Mouse (Mus musculus) heart, embryonic 15.5 days (tissue): ENCODE measurements around the gene Iqsec1. TPM values are rescaled to one million over a fixed set of nuclear protein-coding genes. Genes with fewer than 3 reads are reported as not detected.

Source experiments
- ATAC-seq: fragments of 200-750 bp; cut with Nextera tagmentation; replicated peaks from 2 replicates; pipeline ENCODE4 v1.8.0; 2017; ENCODE audit warnings: low read depth, moderate TSS enrichment; ENCODE audit not compliant: insufficient number of reproducible peaks, insufficient read depth, low FRiP score
- H3K27ac ChIP-seq: fragments of 300-500 bp; sonication (generic); 2 replicates; pipeline ENCODE4 v1.5.1; 2015; ENCODE audit warnings: mild to moderate bottlenecking, inconsistent platforms
- H3K27me3 ChIP-seq: fragments of 300-500 bp; sonication (generic); 2 replicates; pipeline ENCODE4 v1.6.1; 2015; ENCODE audit warnings: inconsistent platforms
- H3K36me3 ChIP-seq: fragments of 300-500 bp; sonication (generic); 2 replicates; pipeline ENCODE4 v1.6.1; 2015; ENCODE audit warnings: mild to moderate bottlenecking, inconsistent platforms
- H3K4me1 ChIP-seq: fragments of 300-500 bp; sonication (generic); replicated peaks from 2 replicates; pipeline ENCODE4 v1.6.1; 2015; ENCODE audit warnings: inconsistent platforms
- H3K4me2 ChIP-seq: fragments of 300-500 bp; sonication (generic); 2 replicates; pipeline ENCODE4 v1.6.1; 2015; ENCODE audit warnings: inconsistent platforms, mild to moderate bottlenecking, moderate library complexity
- H3K4me3 ChIP-seq: fragments of 300-500 bp; sonication (generic); 2 replicates; pipeline ENCODE4 v1.5.1; 2015; ENCODE audit warnings: mild to moderate bottlenecking, inconsistent platforms
- H3K9ac ChIP-seq: fragments of 300-500 bp; sonication (generic); 2 replicates; pipeline ENCODE4 v1.6.1; 2015; ENCODE audit warnings: mild to moderate bottlenecking, inconsistent platforms
- H3K9me3 ChIP-seq: fragments of 300-500 bp; sonication (generic); replicated peaks from 2 replicates; pipeline ENCODE4 v1.6.1; 2016; ENCODE audit warnings: inconsistent platforms
- WGBS: fragments of 180-500 bp; shearing (Covaris S2); methylation state at CpG from one replicate; pipeline ENCODE4 v1.1.7; 2015; ENCODE audit warnings: mixed read lengths; 5-methylcytosine and 5-hydroxymethylcytosine counted together
- polyA plus RNA-seq: library from polyadenylated mRNA; unstranded; fragments of >200 nt; fragmentation: Nextera tagmentation; extraction: Ambion mirVana; gene quantifications from 2 replicates; pipeline ENCODE4 v1.2.1, GENCODE M21; 2015

Gene Iqsec1
- polyA plus RNA-seq, 1 experiment from 2014 or later, result 12.3 TPM

DNA sequence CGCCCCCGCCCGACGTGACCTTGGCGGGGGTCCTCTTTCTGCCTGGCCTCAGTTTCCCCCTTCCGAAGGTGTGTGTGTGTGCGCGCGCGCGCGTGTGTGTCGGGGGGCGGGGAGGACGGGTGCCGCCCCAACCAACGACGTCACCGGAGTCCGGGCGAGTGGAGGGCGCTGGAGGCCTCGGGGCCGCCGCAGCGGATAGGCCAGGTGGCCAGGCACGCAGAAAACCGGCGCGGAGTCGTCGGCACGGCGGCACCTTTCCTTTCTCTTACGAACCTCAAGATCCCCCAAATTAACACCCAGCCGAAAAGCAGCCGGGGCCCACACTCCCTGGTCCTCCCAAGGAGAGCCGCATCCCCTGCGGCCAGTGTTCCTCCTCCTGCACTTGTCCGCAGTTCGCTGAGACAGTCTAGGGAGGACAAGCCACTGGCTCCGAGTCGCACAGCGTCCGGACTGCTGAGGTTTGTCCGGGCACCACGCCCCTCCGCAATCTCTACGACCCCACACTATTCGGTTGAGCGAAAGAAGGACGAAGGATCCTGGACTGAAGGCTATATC is 251.7 kb downstream of the Iqsec1 start:
- peak overlapping the region; percentile 93 for H3K4me2 ChIP-seq
- H3K4me1 ChIP-seq, result peaks cover 48% of the 10 kb centered on the region
- peak overlapping the region; percentile 89 for H3K27ac ChIP-seq
- no peaks in the 10 kb centered on the region for H3K9me3 ChIP-seq
- H3K27me3 ChIP-seq, result no peaks in the 10 kb centered on the region
- peak overlapping the region; percentile 89 for H3K4me3 ChIP-seq
- H3K36me3 ChIP-seq, result no peaks in the 10 kb centered on the region
- H3K9ac ChIP-seq, result peak overlapping the region; percentile 90
- peak; percentile 61 for ATAC-seq
- under 1% methylated on average over 50 of the region's 52 CpGs for WGBS

DNA sequence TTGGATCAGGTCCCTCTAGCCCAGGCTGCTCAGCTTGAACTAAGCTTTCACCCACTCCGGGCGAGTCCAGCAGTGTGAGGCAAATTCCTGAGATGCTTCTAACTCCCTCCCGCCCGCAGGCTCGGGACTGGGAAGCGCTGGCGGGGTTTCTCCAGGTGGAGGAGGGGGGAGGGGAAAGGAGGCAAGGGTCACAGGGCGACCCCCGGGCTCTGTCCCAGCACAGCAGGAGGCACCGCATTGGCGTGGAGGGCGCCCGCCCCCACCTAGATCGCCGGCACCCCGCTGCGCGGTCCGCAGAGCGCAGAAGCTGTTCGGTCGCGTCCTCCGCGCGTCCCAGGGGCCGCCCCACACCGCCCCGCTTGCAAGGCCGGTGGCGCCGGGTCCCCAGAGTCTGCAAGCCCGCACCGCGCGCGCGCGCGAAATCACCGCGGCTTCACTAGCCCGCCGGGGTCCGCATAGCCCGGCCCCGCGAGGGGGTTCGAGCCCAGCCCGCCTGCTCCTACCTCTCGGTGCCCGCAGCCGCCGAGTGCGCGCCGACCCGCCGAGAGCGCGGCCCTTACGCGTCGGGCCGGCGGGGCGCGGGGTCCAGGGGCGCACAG is 252.3 kb downstream of the Iqsec1 start:
- Histone ChIP-seq H3K4me3 (peak overlapping the region; percentile 89), H3K36me3 (no peaks in the 10 kb centered on the region), H3K27ac (peak overlapping the region; percentile 89), H3K4me2 (peak overlapping the region; percentile 93), H3K9ac (peak overlapping the region; percentile 90), H3K9me3 (no peaks in the 10 kb centered on the region), H3K4me1 (peaks cover 50% of the 10 kb centered on the region), H3K27me3 (no peaks in the 10 kb centered on the region)
- peak; percentile 65 for ATAC-seq
- under 1% methylated on average over 56 of the region's 69 CpGs for WGBS

DNA sequence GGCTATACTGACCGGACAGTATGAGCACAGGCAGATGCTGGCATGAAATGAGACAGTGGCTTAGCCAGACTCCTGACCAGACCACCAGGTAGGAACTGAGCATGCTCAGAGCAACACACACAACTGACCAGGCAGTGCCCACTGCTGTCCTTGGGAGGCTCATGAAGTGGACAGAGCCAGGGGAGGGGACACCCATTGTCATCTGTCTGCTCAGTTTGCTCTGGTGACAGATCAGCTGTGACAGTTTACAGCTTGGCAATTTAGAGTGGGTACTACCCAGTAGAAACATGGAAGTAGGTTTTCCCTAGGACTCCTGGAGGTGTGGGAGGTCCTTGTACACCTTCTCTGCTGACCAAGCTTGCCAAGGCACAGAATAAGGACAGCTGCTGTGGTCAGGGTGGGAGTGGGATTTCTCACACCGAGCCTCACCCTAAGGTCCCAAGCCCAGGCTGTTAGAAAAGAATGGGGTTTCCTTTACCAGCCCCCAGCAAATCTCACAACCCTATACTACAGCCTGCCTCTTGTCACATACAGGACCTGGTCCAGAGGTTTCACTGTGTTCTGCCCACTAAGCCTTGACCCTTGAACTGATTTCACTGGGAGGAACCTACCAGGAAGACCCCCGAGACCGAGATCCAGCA is 253.0 kb downstream of the Iqsec1 start:
- peak overlapping the region; percentile 90 for H3K9ac ChIP-seq
- no peaks in the 10 kb centered on the region for H3K36me3 ChIP-seq
- peak overlapping the region; percentile 93 for H3K4me2 ChIP-seq
- peak overlapping the region; percentile 89 for H3K27ac ChIP-seq
- H3K4me3 ChIP-seq, result peak overlapping the region; percentile 89
- peaks cover 56% of the 10 kb centered on the region for H3K4me1 ChIP-seq
- WGBS, result 34% methylated on average over 4 of the region's 4 CpGs
- ATAC-seq, result no peak
- no peaks in the 10 kb centered on the region for H3K27me3 ChIP-seq
- no peaks in the 10 kb centered on the region for H3K9me3 ChIP-seq

DNA sequence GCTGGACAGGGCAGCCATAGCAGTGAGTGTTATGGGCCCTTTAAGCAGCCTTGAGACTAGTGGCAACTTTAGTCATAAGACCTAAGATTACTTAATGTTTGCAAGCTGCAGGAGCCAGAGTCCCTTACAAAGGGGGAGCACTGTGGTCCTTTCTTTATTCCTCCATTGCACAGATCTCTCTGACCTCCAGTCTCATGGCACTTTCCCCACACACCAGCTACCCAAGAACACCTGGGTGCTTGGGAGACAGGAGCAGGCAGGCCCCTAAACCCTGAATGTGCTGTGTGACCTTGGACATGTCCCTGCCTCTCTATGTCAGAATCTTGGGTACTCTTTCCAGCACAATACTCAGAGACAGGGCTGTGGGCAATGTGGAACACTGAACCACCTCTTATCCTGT is 253.7 kb downstream of the Iqsec1 start:
- no peak for ATAC-seq
- Histone ChIP-seq H3K36me3 (no peaks in the 10 kb centered on the region), H3K9me3 (no peaks in the 10 kb centered on the region), H3K4me2 (peak overlapping the region; percentile 93), H3K9ac (0 out of 2 replicates have a peak overlapping the region, but pooled peaks have one; percentile 90), H3K4me1 (peaks cover 57% of the 10 kb centered on the region), H3K27ac (peak overlapping the region; percentile 89), H3K4me3 (peak overlapping the region; percentile 89; the same call in 1 of the 2 replicates), H3K27me3 (no peaks in the 10 kb centered on the region)

DNA sequence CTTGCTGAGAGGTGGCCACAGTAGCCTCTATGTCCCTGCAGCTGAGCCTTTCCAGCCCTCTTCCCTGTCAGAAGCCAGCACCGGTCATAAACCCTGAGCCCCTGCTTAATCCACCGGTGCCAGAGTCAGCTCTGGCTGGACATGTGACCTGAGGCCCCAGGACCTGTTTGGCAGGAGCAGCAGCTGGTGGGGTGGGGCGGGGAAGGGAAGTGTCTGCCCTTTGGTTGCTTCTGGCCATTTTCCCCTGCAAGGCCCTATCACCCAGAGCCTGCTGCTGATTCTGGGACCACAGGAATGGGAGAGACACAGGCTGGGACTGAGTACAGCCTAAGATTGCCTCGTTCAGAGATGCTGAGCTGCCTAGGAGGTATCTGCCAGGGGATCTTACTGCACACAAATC is 257.2 kb downstream of the Iqsec1 start:
- H3K4me2 ChIP-seq, result 0 out of 2 replicates have a peak overlapping the region, but pooled peaks have one; percentile 27
- WGBS, result 13% methylated on average over 4 of the region's 4 CpGs
- peak; percentile 29; the same call in 1 of the 2 replicates for ATAC-seq

DNA sequence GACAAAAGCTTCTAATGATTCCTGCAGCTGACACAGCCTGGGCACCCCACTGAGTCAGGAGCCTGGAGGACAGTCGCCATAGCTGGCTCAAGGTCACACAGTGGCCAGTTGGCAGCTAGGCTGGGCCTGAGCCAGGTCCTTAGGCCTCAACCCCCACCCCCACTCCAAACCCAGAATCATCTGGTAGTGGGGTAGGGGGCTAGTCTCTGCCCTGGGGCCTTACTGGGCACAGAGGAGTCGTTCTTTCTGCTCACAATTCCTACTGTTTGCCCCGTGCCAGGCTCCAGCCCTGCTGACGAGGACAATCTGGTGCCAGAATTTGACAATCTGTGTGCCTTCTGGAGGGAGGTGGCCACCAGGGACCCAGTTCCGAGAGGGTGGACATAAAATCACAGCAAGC is 258.7 kb downstream of the Iqsec1 start:
- peaks cover 69% of the 10 kb centered on the region for H3K4me1 ChIP-seq
- no peaks in the 10 kb centered on the region for H3K36me3 ChIP-seq
- peak overlapping the region; percentile 15; the same call in 1 of the 2 replicates for H3K9ac ChIP-seq
- 41% methylated on average over 5 of the region's 5 CpGs for WGBS
- no peak for ATAC-seq
- no peak overlapping the region for H3K4me3 ChIP-seq
- H3K4me2 ChIP-seq, result no peak overlapping the region
- peak overlapping the region; percentile 40 for H3K27ac ChIP-seq
- H3K9me3 ChIP-seq, result no peaks in the 10 kb centered on the region
- H3K27me3 ChIP-seq, result no peaks in the 10 kb centered on the region

More for the DNA sequence above, 257.2 kb downstream of the Iqsec1 start:
- Histone ChIP-seq H3K36me3 (no peaks in the 10 kb centered on the region), H3K9me3 (no peaks in the 10 kb centered on the region), H3K4me3 (no peak overlapping the region), H3K4me1 (peaks cover 71% of the 10 kb centered on the region), H3K27ac (peak overlapping the region; percentile 71), H3K9ac (no peak overlapping the region), H3K27me3 (no peaks in the 10 kb centered on the region)

DNA sequence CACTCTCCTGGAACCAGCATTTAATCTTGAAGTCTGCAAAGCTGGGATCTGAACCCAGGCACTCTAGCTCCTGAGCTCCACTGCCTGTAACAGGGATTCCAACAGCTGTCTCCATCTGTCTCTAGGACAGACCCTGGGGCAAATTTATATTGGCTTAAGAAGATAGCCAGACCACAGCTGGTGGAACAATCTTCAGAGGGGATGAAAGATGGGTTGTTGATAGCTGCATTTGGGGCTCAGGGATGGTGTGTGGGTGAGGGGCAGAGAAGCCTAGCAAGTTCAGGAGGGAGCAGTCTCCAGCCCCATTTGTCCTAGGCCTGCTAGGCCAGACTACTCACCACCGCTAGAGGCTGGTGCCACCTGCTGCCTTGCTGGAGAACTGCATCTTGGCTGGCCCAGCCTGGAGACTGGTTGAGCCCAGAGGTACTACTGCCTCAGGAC is 260.0 kb downstream of the Iqsec1 start:
- Histone ChIP-seq H3K9me3 (no peaks in the 10 kb centered on the region), H3K27ac (peak overlapping the region; percentile 40), H3K27me3 (no peaks in the 10 kb centered on the region), H3K9ac (no peak overlapping the region), H3K4me2 (no peak overlapping the region), H3K36me3 (no peaks in the 10 kb centered on the region), H3K4me3 (no peak overlapping the region), H3K4me1 (peaks cover 61% of the 10 kb centered on the region)
- ATAC-seq, result peak; percentile 69
- WGBS, result 5% methylated on average over 1 of the region's 1 CpGs

DNA sequence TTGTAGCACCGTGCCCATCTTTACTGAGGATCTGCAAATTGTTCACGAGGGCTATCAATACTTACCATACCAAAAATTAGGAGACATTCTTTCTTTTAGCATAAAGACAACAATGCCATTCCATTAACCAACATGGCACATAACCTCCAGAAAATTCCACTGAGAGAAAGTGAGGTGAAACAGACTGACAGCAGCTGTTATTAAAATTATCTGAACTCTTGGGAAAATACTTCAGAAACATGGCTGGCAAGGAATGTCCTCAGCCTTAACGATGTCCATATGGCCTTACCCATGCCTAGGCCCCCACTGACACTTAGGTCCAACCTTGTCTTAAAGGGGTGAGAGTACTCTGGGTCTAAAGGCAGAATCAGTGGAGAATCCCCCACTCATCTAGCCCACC is 260.7 kb downstream of the Iqsec1 start:
- Histone ChIP-seq H3K4me3 (no peak overlapping the region), H3K4me1 (peaks cover 61% of the 10 kb centered on the region), H3K9ac (no peak overlapping the region), H3K36me3 (no peaks in the 10 kb centered on the region), H3K9me3 (no peaks in the 10 kb centered on the region), H3K27me3 (no peaks in the 10 kb centered on the region), H3K27ac (peak overlapping the region; percentile 12; the same call in 1 of the 2 replicates), H3K4me2 (no peak overlapping the region)
- ATAC-seq, result no peak
- WGBS, result 68% methylated on average over 3 of the region's 3 CpGs

DNA sequence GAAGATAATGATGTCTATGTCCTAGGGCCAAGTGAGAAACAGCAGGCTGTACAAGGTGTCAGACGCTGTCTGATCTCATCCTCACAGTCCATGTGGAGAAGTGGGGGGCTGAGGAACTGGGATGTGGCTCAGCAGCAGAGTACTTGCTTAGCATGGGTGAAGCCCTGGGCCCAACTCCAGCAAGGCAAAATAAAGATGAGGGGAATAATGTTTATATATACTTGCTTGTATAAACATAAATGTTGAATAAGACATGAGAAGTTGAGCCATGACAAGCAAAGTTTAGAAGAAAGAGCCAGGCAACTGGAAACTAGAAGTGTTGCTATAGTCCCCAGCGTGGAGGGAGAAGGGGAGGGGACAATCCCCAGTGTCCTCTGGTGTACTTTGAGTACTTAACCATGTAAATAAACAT is 261.8 kb downstream of the Iqsec1 start:
- Histone ChIP-seq H3K4me3 (no peak overlapping the region), H3K4me1 (peaks cover 56% of the 10 kb centered on the region), H3K36me3 (no peaks in the 10 kb centered on the region), H3K9ac (no peak overlapping the region), H3K27me3 (no peaks in the 10 kb centered on the region), H3K27ac (no peak overlapping the region), H3K9me3 (no peaks in the 10 kb centered on the region), H3K4me2 (no peak overlapping the region)
- ATAC-seq, result no peak
- WGBS, result 65% methylated on average over 2 of the region's 2 CpGs

DNA sequence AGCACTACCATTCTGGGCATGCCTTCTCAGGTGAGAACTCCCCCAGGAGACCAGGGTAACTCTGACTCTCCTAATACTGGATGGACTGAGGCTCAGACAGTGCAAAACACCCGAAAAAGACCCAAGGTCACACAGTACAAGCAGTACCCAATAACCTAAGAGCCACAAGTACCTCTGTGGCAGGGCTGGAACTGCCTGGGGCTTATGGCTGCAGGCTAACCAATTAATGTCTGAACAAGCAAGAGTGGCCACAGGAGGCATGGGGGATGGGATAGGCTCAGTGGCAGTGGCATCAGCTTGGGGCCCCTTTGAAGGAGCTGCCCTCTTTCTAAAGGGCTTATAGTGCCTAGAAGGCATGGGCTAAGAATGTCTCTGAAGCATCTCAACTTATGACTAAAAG is 263.0 kb downstream of the Iqsec1 start:
- H3K27ac ChIP-seq, result no peak overlapping the region
- no peak overlapping the region for H3K4me2 ChIP-seq
- H3K9me3 ChIP-seq, result no peaks in the 10 kb centered on the region
- no peak for ATAC-seq
- 60% methylated on average over 1 of the region's 1 CpGs for WGBS
- no peak overlapping the region for H3K9ac ChIP-seq
- no peaks in the 10 kb centered on the region for H3K27me3 ChIP-seq
- H3K4me1 ChIP-seq, result peaks cover 54% of the 10 kb centered on the region
- H3K36me3 ChIP-seq, result no peaks in the 10 kb centered on the region
- H3K4me3 ChIP-seq, result no peak overlapping the region

DNA sequence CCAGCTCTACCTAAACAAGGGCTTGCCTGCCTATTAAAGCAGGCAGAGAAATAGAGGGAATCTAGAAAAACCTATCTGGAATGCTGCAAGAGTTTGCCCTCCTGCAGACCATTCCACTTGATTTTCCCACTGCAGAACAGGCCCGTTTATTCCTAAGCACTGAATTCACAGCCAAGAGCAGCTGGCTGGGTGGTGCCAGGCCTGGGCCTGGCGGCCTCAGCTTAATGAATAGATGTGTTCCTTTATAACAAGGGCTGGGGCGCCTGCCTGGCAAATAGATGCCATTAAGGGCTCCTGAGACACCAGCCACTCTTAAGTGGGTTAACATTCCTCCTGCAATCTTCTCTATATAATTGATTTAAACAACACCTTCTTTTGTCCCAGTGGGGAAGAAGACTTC is 265.5 kb downstream of the Iqsec1 start:
- Histone ChIP-seq H3K27me3 (no peaks in the 10 kb centered on the region), H3K27ac (no peak overlapping the region), H3K4me2 (no peak overlapping the region), H3K36me3 (no peaks in the 10 kb centered on the region), H3K4me1 (peaks cover 45% of the 10 kb centered on the region), H3K4me3 (no peak overlapping the region), H3K9ac (no peak overlapping the region), H3K9me3 (no peaks in the 10 kb centered on the region)
- no peak for ATAC-seq
- WGBS, result 74% methylated on average over 3 of the region's 3 CpGs
